23 mouse cellular contexts compared by ENCODE assay signal in genomic region chr2:27634018-27634417, GRCm38 (mm10). TPM values are rescaled to one million over a fixed set of nuclear protein-coding genes. Genes with fewer than 3 reads are reported as not detected.
DNase-seq lines count a peak whose midpoint lies in the region; ATAC-seq lines count a peak whose summit lies in the region.
"Had no signal": no experiment of that assay in that cellular context is flagged by ENCODE, and none has a peak within 500 bp of the region (broad histone marks: within the 10 kb centered on the region; RNA-seq: fewer than 3 reads in every experiment).

No protein-coding gene starts in this region.

- no peaks in the 10 kb centered on the region for H3K9me3 ChIP-seq in hindbrain, embryonic 10.5 days
- no peaks in the 10 kb centered on the region for H3K9me3 ChIP-seq in hindbrain, embryonic 13.5 days
- H3K9me3 ChIP-seq in midbrain, embryonic 11.5 days (ENCODE audit: control insufficient read depth, low read length) = no peaks in the 10 kb centered on the region
- no peaks in the 10 kb centered on the region for H3K9me3 ChIP-seq in midbrain, embryonic 16.5 days (replicated peaks; ENCODE audit: control insufficient read depth, low read length, poor library complexity, severe bottlenecking)
- H3K9me3 ChIP-seq in limb, embryonic 10.5 days (replicated peaks) = no peaks in the 10 kb centered on the region
- H3K9me3 ChIP-seq in heart, embryonic 11.5 days (replicated peaks; ENCODE audit: control insufficient read depth, low read length) = no peaks in the 10 kb centered on the region
- H3K9me3 ChIP-seq: embryonic facial prominence, embryonic 12.5 days; G1E; heart, embryonic 13.5 days; lung, embryonic 15.5 days; midbrain, embryonic 10.5 days; neural tube, embryonic 13.5 days had no signal

- no peak overlapping the region for H3K4me3 ChIP-seq in hindbrain, embryonic 10.5 days
- no peak overlapping the region for H3K4me3 ChIP-seq in hindbrain, embryonic 13.5 days
- no peak overlapping the region for H3K4me3 ChIP-seq in midbrain, embryonic 11.5 days (ENCODE audit: low read depth, low read length)
- H3K4me3 ChIP-seq in midbrain, embryonic 16.5 days (ENCODE audit: low read depth, low read length) = no peak overlapping the region
- no peak overlapping the region for H3K4me3 ChIP-seq in limb, embryonic 10.5 days
- no peak overlapping the region for H3K4me3 ChIP-seq in heart, embryonic 11.5 days (ENCODE audit: low read depth, low read length)
- H3K4me3 ChIP-seq: embryonic facial prominence, embryonic 12.5 days; erythroblast, embryonic 14.5 days; heart, embryonic 13.5 days; lung, embryonic 15.5 days; midbrain, embryonic 10.5 days; neural tube, embryonic 13.5 days had no signal

- peaks cover 7% of the 10 kb centered on the region for H3K27me3 ChIP-seq in hindbrain, embryonic 10.5 days (ENCODE audit: insufficient read depth, poor library complexity, severe bottlenecking)
- peaks cover 3% of the 10 kb centered on the region; the same call in 1 of the 2 replicates for H3K27me3 ChIP-seq in hindbrain, embryonic 13.5 days
- H3K27me3 ChIP-seq in midbrain, embryonic 11.5 days (ENCODE audit: control insufficient read depth, insufficient read depth, low read length) = no peaks in the 10 kb centered on the region
- no peaks in the 10 kb centered on the region for H3K27me3 ChIP-seq in midbrain, embryonic 16.5 days (ENCODE audit: control insufficient read depth, insufficient read depth, low read depth, low read length)
- H3K27me3 ChIP-seq in limb, embryonic 10.5 days (ENCODE audit: low read depth, poor library complexity, severe bottlenecking) = no peaks in the 10 kb centered on the region
- H3K27me3 ChIP-seq in heart, embryonic 11.5 days (ENCODE audit: control insufficient read depth, insufficient read depth, low read length) = no peaks in the 10 kb centered on the region
- H3K27me3 ChIP-seq: embryonic facial prominence, embryonic 12.5 days; heart, embryonic 13.5 days; lung, embryonic 15.5 days had no signal

- no peaks in the 10 kb centered on the region for H3K36me3 ChIP-seq in hindbrain, embryonic 10.5 days
- H3K36me3 ChIP-seq in hindbrain, embryonic 13.5 days = no peaks in the 10 kb centered on the region
- H3K36me3 ChIP-seq in midbrain, embryonic 11.5 days (ENCODE audit: control insufficient read depth, insufficient read depth, low read length) = no peaks in the 10 kb centered on the region
- H3K36me3 ChIP-seq in midbrain, embryonic 16.5 days (ENCODE audit: control insufficient read depth, insufficient read depth, low read length) = no peaks in the 10 kb centered on the region
- no peaks in the 10 kb centered on the region for H3K36me3 ChIP-seq in limb, embryonic 10.5 days
- no peaks in the 10 kb centered on the region for H3K36me3 ChIP-seq in heart, embryonic 11.5 days (ENCODE audit: control insufficient read depth, insufficient read depth, low read length)
- H3K36me3 ChIP-seq: embryonic facial prominence, embryonic 12.5 days; G1E; heart, embryonic 13.5 days; lung, embryonic 15.5 days; midbrain, embryonic 10.5 days; neural tube, embryonic 13.5 days had no signal

- ATAC-seq in hindbrain, embryonic 13.5 days (ENCODE audit: low FRiP score) = no peak
- no peak for ATAC-seq in midbrain, embryonic 11.5 days (ENCODE audit: low FRiP score)
- no peak for ATAC-seq in midbrain, embryonic 16.5 days
- ATAC-seq in heart, embryonic 11.5 days (replicated peaks; ENCODE audit: insufficient number of reproducible peaks, low FRiP score, low TSS enrichment) = no peak
- ATAC-seq: activated CD4-positive, CD25-positive, alpha-beta regulatory T cell, adult 4 months; forebrain, embryonic 14.5 days; hindbrain, embryonic 16.5 days had no signal

- H3K9ac ChIP-seq in hindbrain, embryonic 13.5 days = no peak overlapping the region
- H3K9ac ChIP-seq in midbrain, embryonic 11.5 days (ENCODE audit: low read length) = no peak overlapping the region
- no peak overlapping the region for H3K9ac ChIP-seq in midbrain, embryonic 16.5 days (ENCODE audit: low read depth, low read length)
- H3K9ac ChIP-seq in heart, embryonic 11.5 days (ENCODE audit: low read depth, low read length) = no peak overlapping the region
- H3K9ac ChIP-seq: embryonic facial prominence, embryonic 12.5 days; heart, embryonic 13.5 days; lung, embryonic 15.5 days; neural tube, embryonic 13.5 days had no signal

- H3K4me2 ChIP-seq in hindbrain, embryonic 13.5 days = no peak overlapping the region
- no peak overlapping the region for H3K4me2 ChIP-seq in midbrain, embryonic 11.5 days
- H3K4me2 ChIP-seq in midbrain, embryonic 16.5 days (ENCODE audit: low read length) = no peak overlapping the region
- H3K4me2 ChIP-seq in heart, embryonic 11.5 days = no peak overlapping the region
- H3K4me2 ChIP-seq: embryonic facial prominence, embryonic 12.5 days; heart, embryonic 13.5 days; liver, embryonic 11.5 days; lung, embryonic 15.5 days; neural tube, embryonic 13.5 days had no signal

- 58% methylated on average over 1 of the region's 1 CpGs for WGBS in hindbrain, embryonic 10.5 days
- WGBS in hindbrain, embryonic 13.5 days = 31% methylated on average over 1 of the region's 1 CpGs
- WGBS in midbrain, embryonic 11.5 days = 94% methylated on average over 1 of the region's 1 CpGs
- 77% methylated on average over 1 of the region's 1 CpGs for WGBS in midbrain, embryonic 16.5 days
- WGBS in limb, embryonic 10.5 days = 5% methylated on average over 1 of the region's 1 CpGs
- 24% methylated on average over 1 of the region's 1 CpGs for WGBS in heart, embryonic 11.5 days (ENCODE audit: insufficient replicate concordance)

- peak overlapping the region; percentile 4; the same call in 1 of the 2 replicates for H3K27ac ChIP-seq in hindbrain, embryonic 10.5 days
- H3K27ac ChIP-seq in hindbrain, embryonic 13.5 days = no peak overlapping the region
- H3K27ac ChIP-seq in midbrain, embryonic 11.5 days (ENCODE audit: low read depth, low read length) = no peak overlapping the region
- no peak overlapping the region for H3K27ac ChIP-seq in midbrain, embryonic 16.5 days (ENCODE audit: low read length)
- H3K27ac ChIP-seq in limb, embryonic 10.5 days = peak overlapping the region; percentile 80
- no peak overlapping the region for H3K27ac ChIP-seq in heart, embryonic 11.5 days (ENCODE audit: low read depth, low read length)
- H3K27ac ChIP-seq: embryonic facial prominence, embryonic 12.5 days; heart, embryonic 13.5 days; lung, embryonic 15.5 days; midbrain, embryonic 10.5 days; neural tube, embryonic 13.5 days had no signal

- H3K4me1 ChIP-seq in hindbrain, embryonic 10.5 days (replicated peaks) = peaks cover 24% of the 10 kb centered on the region
- peaks cover 8% of the 10 kb centered on the region for H3K4me1 ChIP-seq in hindbrain, embryonic 13.5 days (replicated peaks)
- no peaks in the 10 kb centered on the region for H3K4me1 ChIP-seq in midbrain, embryonic 11.5 days (ENCODE audit: control insufficient read depth, insufficient read depth, low read length)
- no peaks in the 10 kb centered on the region for H3K4me1 ChIP-seq in midbrain, embryonic 16.5 days (ENCODE audit: control insufficient read depth, insufficient read depth, low read length)
- peaks cover 30% of the 10 kb centered on the region for H3K4me1 ChIP-seq in limb, embryonic 10.5 days
- H3K4me1 ChIP-seq in heart, embryonic 11.5 days (ENCODE audit: control insufficient read depth, insufficient read depth, low read length) = peaks cover 27% of the 10 kb centered on the region

- no peak for DNase-seq in hindbrain, embryonic 10.5 days (ENCODE audit: low spot score)
- peak; percentile 53 for DNase-seq in midbrain, embryonic 11.5 days (ENCODE audit: low spot score, missing footprints)
- DNase-seq in limb, embryonic 10.5 days (ENCODE audit: low spot score) = peak; percentile 49
- DNase-seq in urinary bladder, postnatal 25 days (ENCODE audit: low spot score) = no peak
- DNase-seq: adrenal gland, postnatal 25 days; cerebellum, adult 11 months; cerebellum, postnatal 14 days; lung, postnatal 4 days; thymus, postnatal 14 days had no signal

RNA-seq across cellular contexts. Expression of gene Rxra, which starts 42.2 kb away (rescaled TPM):
- 10.0 and 10.3 TPM in 2 replicates for polyA plus RNA-seq in hindbrain, embryonic 10.5 days (2016; fragmentation: Nextera tagmentation; extraction: Ambion mirVana)
- polyA plus RNA-seq in hindbrain, embryonic 13.5 days (2015; fragmentation: Nextera tagmentation; extraction: Ambion mirVana) = 4.6 and 4.7 TPM in 2 replicates
- polyA plus RNA-seq in midbrain, embryonic 11.5 days (2014; fragmentation: Nextera tagmentation; extraction: Ambion mirVana) = 6.7 and 6.9 TPM in 2 replicates
- 2.5 and 2.8 TPM in 2 replicates for polyA plus RNA-seq in midbrain, embryonic 16.5 days (2015; fragmentation: Nextera tagmentation; extraction: Ambion mirVana)
- 8.7 and 10.9 TPM in 2 replicates for polyA plus RNA-seq in limb, embryonic 10.5 days (2016; fragmentation: Nextera tagmentation; extraction: Ambion mirVana)
- 4.2 and 5.2 TPM in 2 replicates for polyA plus RNA-seq in heart, embryonic 11.5 days (2014; fragmentation: Nextera tagmentation; extraction: Ambion mirVana)
- polyA plus RNA-seq: G1E had no signal

Comparison
In these comparisons a context has a peak if more than half of its experiments do, and no peak if none do; other contexts are left out.
1. H3K27ac ChIP-seq: peak in hindbrain, embryonic 10.5 days (single experiment) and limb, embryonic 10.5 days (single experiment); none in hindbrain, embryonic 13.5 days (single experiment), midbrain, embryonic 11.5 days (single experiment), midbrain, embryonic 16.5 days (single experiment) and heart, embryonic 11.5 days (single experiment).
2. DNase-seq: peak in midbrain, embryonic 11.5 days (single experiment) and limb, embryonic 10.5 days (single experiment); none in hindbrain, embryonic 10.5 days (single experiment) and urinary bladder, postnatal 25 days (single experiment).